Mouse (Mus musculus): ENCODE data around the gene Gm21891. TPM values are rescaled to one million over a fixed set of nuclear protein-coding genes. Genes with fewer than 3 reads are reported as not detected.
"Not testable (repeated sequence)": the region's sequence is repeated elsewhere in the genome, so short reads cannot be mapped to it uniquely, and the experiment has no call there.

Gene Gm21891
- total RNA-seq (2021) = not detected in 2 replicates
- long read RNA-seq = 0 reads

GRCm38 (mm10) chrY:13133392-13133791 lies at the start of gene Gm21891:
Gm21891 (minus strand) TSS chrY:13133492.
- DNase-seq = not testable (repeated sequence)

DNA sequence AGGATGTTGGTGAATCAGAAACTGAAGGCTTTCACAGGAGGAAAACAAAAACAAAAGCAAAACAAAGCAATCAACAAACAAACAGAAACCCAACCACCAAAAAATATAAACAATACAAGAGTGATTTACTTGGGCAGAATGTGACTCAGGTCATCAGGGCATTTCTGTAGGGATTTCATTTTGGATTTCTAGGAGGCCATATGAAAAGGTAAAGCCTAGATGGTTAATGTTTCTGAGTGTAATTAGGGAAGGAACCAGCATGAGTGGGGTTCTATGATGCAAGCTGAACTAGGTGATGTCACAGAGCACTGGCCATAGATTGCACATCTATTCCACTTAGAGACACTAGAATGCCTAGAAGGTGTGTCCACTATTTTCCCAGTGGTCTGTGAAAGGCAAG lies 28.4 kb upstream of the Gm21891 start, which contains the start of gene Gm21425:
Gene Gm21425, plus strand, starts transcription at position 301 of the 400 bp plus-strand sequence.
- not testable (repeated sequence) for DNase-seq

Other genes starting within 250 kb of the Gm21891 start
- not detected in 2 replicates for gene Gm20807, start 90.6 kb downstream of the Gm21891 start, total RNA-seq (2021)
- not detected in 2 replicates for gene Gm21425, start 28.5 kb upstream of the Gm21891 start, total RNA-seq (2021)
- not detected in 2 replicates for gene Gm21828, start 90.4 kb upstream of the Gm21891 start, total RNA-seq (2021)
- gene Gm21440, start 118.9 kb upstream of the Gm21891 start, total RNA-seq (2021) = not detected in 2 replicates
- gene Gm21454, start 119.0 kb upstream of the Gm21891 start, total RNA-seq (2021) = not detected in 2 replicates
- gene Gm21725, start 215.6 kb upstream of the Gm21891 start, total RNA-seq (2021) = not detected in 2 replicates

Data from adrenal gland, postnatal 25 days (tissue).